In the genomic region with DNA sequence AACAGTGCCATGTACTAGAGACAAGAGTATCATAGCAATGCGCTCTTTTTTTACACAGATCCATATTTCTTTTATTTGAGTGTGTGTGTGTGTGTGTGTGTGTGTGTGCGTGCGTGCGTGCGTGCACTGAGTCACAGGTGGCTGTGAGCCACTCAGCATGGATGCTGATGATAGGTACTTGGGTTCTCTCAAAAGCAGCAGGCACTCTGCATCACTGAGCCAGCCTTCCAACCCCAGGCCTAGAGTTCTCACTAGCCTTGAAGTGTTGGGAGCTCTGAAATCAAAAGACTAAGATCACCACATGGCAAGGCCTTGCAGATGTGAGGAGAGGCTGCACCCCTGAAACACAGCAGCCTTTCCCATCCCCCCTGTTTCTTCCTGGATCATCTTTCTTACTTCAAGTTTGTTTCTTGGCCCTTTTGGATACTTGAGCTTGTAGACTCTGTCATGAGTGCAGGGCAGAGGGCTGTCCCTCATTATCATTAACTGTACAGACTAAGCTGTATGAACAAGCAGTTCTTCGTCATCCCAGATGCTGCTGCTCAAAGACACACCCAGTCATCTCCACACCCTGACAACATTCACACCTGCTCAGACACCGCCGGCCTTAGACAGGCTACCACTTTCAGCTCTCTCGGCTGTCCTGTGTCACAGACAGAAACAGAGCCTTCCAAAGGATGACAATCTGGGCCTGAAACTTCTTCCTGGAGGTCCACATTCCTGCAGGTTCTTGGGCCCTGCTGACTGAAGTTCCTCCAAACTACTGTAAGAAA, we compare ENCODE assay signal across 34 mouse cellular contexts.
DNase-seq lines count a peak whose midpoint lies in the region; ATAC-seq and TF ChIP-seq lines count a peak whose summit lies in the region.
"Had no signal": no experiment of that assay in that cellular context is flagged by ENCODE, and none has a peak within 500 bp of the region (broad histone marks: within the 10 kb centered on the region; RNA-seq: fewer than 3 reads in every experiment).

No protein-coding gene starts in this region.

- peak overlapping the region; percentile 53 for H3K4me2 ChIP-seq in liver, embryonic 12.5 days
- no peak overlapping the region for H3K4me2 ChIP-seq in liver, postnatal 0 days (ENCODE audit: low read depth, low read length)
- H3K4me2 ChIP-seq: embryonic facial prominence, embryonic 13.5 days; hindbrain, embryonic 15.5 days; limb, embryonic 12.5 days; midbrain, embryonic 12.5 days; neural tube, embryonic 12.5 days had no signal

- TF ChIP-seq CTCF in liver, postnatal 0 days (IDR thresholded peaks at IDR 0.05; ENCODE audit: low read depth) = no peak

- DNase-seq in heart, adult 11 months = peak; percentile 68
- no peak for DNase-seq in heart, embryonic 10.5 days (ENCODE audit: low spot score)
- peak; percentile 4 for DNase-seq in ZHBTc4 (ENCODE audit: low read depth, low spot score)
- no peak for DNase-seq in liver, postnatal 0 days
- DNase-seq in urinary bladder, postnatal 36 days (ENCODE audit: low spot score in 2 of 2) = no peak
- DNase-seq: adrenal gland, adult 8-10 months; cerebellum, adult 11 months; cerebellum, adult 9-10 months; cerebellum, postnatal 36 days; gastrocnemius, postnatal 14 days; heart, postnatal 4 days; kidney, adult 11 months; kidney, postnatal 14 days; lung, adult 18-20 months; lung, postnatal 4 days; right cerebral cortex, adult 18-20 months; right cerebral cortex, postnatal 4 days; thymus, adult 2 months; thymus, postnatal 36 days had no signal

- no peaks in the 10 kb centered on the region for H3K36me3 ChIP-seq in heart, embryonic 10.5 days
- H3K36me3 ChIP-seq in liver, embryonic 12.5 days = no peaks in the 10 kb centered on the region
- H3K36me3 ChIP-seq in liver, postnatal 0 days (replicated peaks; ENCODE audit: insufficient read depth, low read length) = no peaks in the 10 kb centered on the region
- H3K36me3 ChIP-seq: embryonic facial prominence, embryonic 13.5 days; hindbrain, embryonic 15.5 days; limb, embryonic 12.5 days; midbrain, embryonic 12.5 days; neural tube, embryonic 12.5 days had no signal

- H3K4me1 ChIP-seq in heart, embryonic 10.5 days = no peaks in the 10 kb centered on the region
- H3K4me1 ChIP-seq in liver, embryonic 12.5 days = peaks cover 29% of the 10 kb centered on the region
- H3K4me1 ChIP-seq in liver, postnatal 0 days (ENCODE audit: insufficient read depth) = no peaks in the 10 kb centered on the region
- H3K4me1 ChIP-seq: embryonic facial prominence, embryonic 13.5 days; limb, embryonic 12.5 days; megakaryocyte, embryonic 14.5 days; neural tube, embryonic 12.5 days had no signal

- H3K27ac ChIP-seq in heart, embryonic 10.5 days = no peak overlapping the region
- H3K27ac ChIP-seq in liver, embryonic 12.5 days = peak overlapping the region; percentile 90
- H3K27ac ChIP-seq in liver, postnatal 0 days (ENCODE audit: low read depth) = no peak overlapping the region
- H3K27ac ChIP-seq: embryonic facial prominence, embryonic 13.5 days; hindbrain, embryonic 15.5 days; left cerebral cortex, adult 2 months; limb, embryonic 12.5 days; midbrain, embryonic 12.5 days; neural tube, embryonic 12.5 days had no signal

- peak overlapping the region; percentile 52 for H3K9ac ChIP-seq in liver, embryonic 12.5 days
- no peak overlapping the region for H3K9ac ChIP-seq in liver, postnatal 0 days (replicated peaks)
- H3K9ac ChIP-seq: embryonic facial prominence, embryonic 13.5 days; hindbrain, embryonic 15.5 days; limb, embryonic 12.5 days; midbrain, embryonic 12.5 days; neural tube, embryonic 12.5 days had no signal

- 75% methylated on average over 9 of the region's 9 CpGs for WGBS in heart, embryonic 10.5 days
- WGBS in liver, embryonic 12.5 days (ENCODE audit: insufficient replicate concordance) = 76% methylated on average over 9 of the region's 9 CpGs
- 77% methylated on average over 9 of the region's 9 CpGs for WGBS in liver, postnatal 0 days (ENCODE audit: insufficient replicate concordance)

- H3K9me3 ChIP-seq in heart, embryonic 10.5 days = no peaks in the 10 kb centered on the region
- H3K9me3 ChIP-seq in liver, embryonic 12.5 days (replicated peaks) = no peaks in the 10 kb centered on the region
- no peaks in the 10 kb centered on the region for H3K9me3 ChIP-seq in liver, postnatal 0 days (ENCODE audit: low read length)
- H3K9me3 ChIP-seq: embryonic facial prominence, embryonic 13.5 days; hindbrain, embryonic 15.5 days; limb, embryonic 12.5 days; megakaryocyte, embryonic 14.5 days; midbrain, embryonic 12.5 days; neural tube, embryonic 12.5 days had no signal

- TF ChIP-seq EP300 in liver, postnatal 0 days (IDR thresholded peaks at IDR 0.05; ENCODE audit: low read depth) = no peak

- no peaks in the 10 kb centered on the region for H3K27me3 ChIP-seq in heart, embryonic 10.5 days (ENCODE audit: insufficient read depth, poor library complexity, severe bottlenecking)
- no peaks in the 10 kb centered on the region for H3K27me3 ChIP-seq in liver, embryonic 12.5 days (replicated peaks)
- no peaks in the 10 kb centered on the region for H3K27me3 ChIP-seq in liver, postnatal 0 days (ENCODE audit: insufficient read depth, low read length)
- H3K27me3 ChIP-seq: hindbrain, embryonic 15.5 days; limb, embryonic 12.5 days; megakaryocyte, embryonic 14.5 days; midbrain, embryonic 12.5 days; neural tube, embryonic 12.5 days had no signal

- H3K4me3 ChIP-seq in heart, embryonic 10.5 days = no peak overlapping the region
- peak overlapping the region; percentile 46 for H3K4me3 ChIP-seq in liver, embryonic 12.5 days
- H3K4me3 ChIP-seq in liver, postnatal 0 days (ENCODE audit: low read depth, low read length) = no peak overlapping the region
- H3K4me3 ChIP-seq: embryonic facial prominence, embryonic 13.5 days; hindbrain, embryonic 15.5 days; left cerebral cortex, adult 2 months; limb, embryonic 12.5 days; megakaryocyte, embryonic 14.5 days; midbrain, embryonic 12.5 days; myocyte; neural tube, embryonic 12.5 days had no signal

- ATAC-seq in liver, embryonic 12.5 days = peak; percentile 99
- ATAC-seq in liver, postnatal 0 days = peak; percentile 23; the same call in 1 of the 2 replicates
- no peak for ATAC-seq in cerebellum, adult (ENCODE audit: insufficient number of reproducible peaks, low FRiP score, low TSS enrichment)
- ATAC-seq: activated CD4-positive, CD25-positive, alpha-beta regulatory T cell, adult 4 months; CD4-positive, CD25-positive, alpha-beta regulatory T cell, adult 4 months; forebrain, embryonic 14.5 days; inflammation-experienced regulatory T-cells, adult 6 months; lung, postnatal 0 days had no signal

Comparison
In these comparisons a context has a peak if more than half of its experiments do, and no peak if none do; other contexts are left out.
1. DNase-seq: peak in heart, adult 11 months (single experiment) and ZHBTc4 (single experiment); none in heart, embryonic 10.5 days (single experiment), liver, postnatal 0 days (single experiment) and urinary bladder, postnatal 36 days (0 of 2).